Mouse (Mus musculus): ENCODE data around the gene Nsmce4a.
A peak's percentile ranks its signal among the peaks of the same experiment; 100 is the strongest.
"Not testable (repeated sequence)": the region's sequence is repeated elsewhere in the genome, so short reads cannot be mapped to it uniquely, and the experiment has no call there.

Nsmce4a gene

GRCm38 (mm10) chr7:130533316-130534260 lies 39.3 kb downstream of the Nsmce4a start:
- peak; percentile 73 for DNase-seq (ENCODE audit: low spot score)

- DNase-seq (ENCODE audit: low spot score) = not testable (repeated sequence)
These were observed 41.8 kb downstream of the Nsmce4a start for GRCm38 (mm10) chr7:130531138-130531537.

GRCm38 (mm10) chr7:130527306-130527705 lies 45.6 kb downstream of the Nsmce4a start:
- DNase-seq (ENCODE audit: low spot score) = no peak

GRCm38 (mm10) chr7:130523451-130523850 lies 49.5 kb downstream of the Nsmce4a start:
- no peak for DNase-seq (ENCODE audit: low spot score)

GRCm38 (mm10) chr7:130520812-130521422 lies 52.0 kb downstream of the Nsmce4a start:
- DNase-seq (ENCODE audit: low spot score) = no peak

- peak; percentile 12 for DNase-seq (ENCODE audit: low spot score)
These were observed 52.9 kb downstream of the Nsmce4a start, which contains the start of gene Ate1 for GRCm38 (mm10) chr7:130520049-130520425. TSS of gene Ate1 (minus strand) at chr7:130520369.

- DNase-seq (ENCODE audit: low spot score) = peak; percentile 71
These were observed 53.5 kb downstream of the Nsmce4a start for GRCm38 (mm10) chr7:130519096-130520048.

- no peak for DNase-seq (ENCODE audit: low spot score)
These were observed 54.5 kb downstream of the Nsmce4a start for GRCm38 (mm10) chr7:130518213-130519095.

GRCm38 (mm10) chr7:130510243-130510642 lies 62.7 kb downstream of the Nsmce4a start:
- DNase-seq (ENCODE audit: low spot score) = no peak

GRCm38 (mm10) chr7:130503006-130503405 lies 69.9 kb downstream of the Nsmce4a start:
- no peak for DNase-seq (ENCODE audit: low spot score)

- DNase-seq (ENCODE audit: low spot score) = no peak
These were observed 71.4 kb downstream of the Nsmce4a start for GRCm38 (mm10) chr7:130501499-130501898.

- no peak for DNase-seq (ENCODE audit: low spot score)
These were observed 79.6 kb downstream of the Nsmce4a start for GRCm38 (mm10) chr7:130493346-130493745.

- DNase-seq (ENCODE audit: low spot score) = no peak
These were observed 80.9 kb downstream of the Nsmce4a start for GRCm38 (mm10) chr7:130492026-130492425.
